ENCODE assay signal across 15 mouse cellular contexts in genomic region chr12:55059812-55060211, GRCm38 (mm10). TPM values are rescaled to one million over a fixed set of nuclear protein-coding genes. Genes with fewer than 3 reads are reported as not detected.
DNase-seq lines count a peak whose midpoint lies in the region; ATAC-seq and TF ChIP-seq lines count a peak whose summit lies in the region.
"Had no signal": no experiment of that assay in that cellular context is flagged by ENCODE, and none has a peak within 500 bp of the region (broad histone marks: within the 10 kb centered on the region; RNA-seq: fewer than 3 reads in every experiment).

No protein-coding gene starts in this region.

- peaks cover 4% of the 10 kb centered on the region for H3K36me3 ChIP-seq in heart, postnatal 0 days (replicated peaks; ENCODE audit: control insufficient read depth, insufficient read depth, low read length)
- peaks cover 66% of the 10 kb centered on the region for H3K36me3 ChIP-seq in G1E (replicated peaks)
- no peaks in the 10 kb centered on the region for H3K36me3 ChIP-seq in liver, embryonic 14.5 days (replicated peaks; ENCODE audit: control insufficient read depth, insufficient read depth, low read depth)
- H3K36me3 ChIP-seq in midbrain, postnatal 0 days (ENCODE audit: insufficient read depth, low read length) = 0 out of 2 replicates have a peak, but pooled peaks cover 3% of the 10 kb centered on the region

- WGBS in heart, postnatal 0 days = 47% methylated on average over 3 of the region's 3 CpGs
- WGBS in liver, embryonic 14.5 days (ENCODE audit: insufficient replicate concordance) = 13% methylated on average over 3 of the region's 3 CpGs
- WGBS in midbrain, postnatal 0 days = 79% methylated on average over 3 of the region's 3 CpGs

- TF ChIP-seq CTCF in heart, postnatal 0 days (IDR thresholded peaks at IDR 0.05; ENCODE audit: low read depth) = no peak
- TF ChIP-seq CTCF in G1E (IDR thresholded peaks at IDR 0.05; ENCODE audit: low read depth, low read length) = no peak
- TF ChIP-seq CTCF in liver, embryonic 14.5 days (IDR thresholded peaks at IDR 0.05; ENCODE audit: low read depth) = no peak
- no peak for TF ChIP-seq CTCF in midbrain, postnatal 0 days (IDR thresholded peaks at IDR 0.05)

- ATAC-seq in heart, postnatal 0 days (ENCODE audit: insufficient read depth, low read depth) = no peak
- ATAC-seq in G1E (ENCODE audit: extremely low read depth, insufficient number of reproducible peaks, low FRiP score, poor library complexity, severe bottlenecking) = peak; percentile 32; the same call in 1 of the 2 replicates
- ATAC-seq in liver, embryonic 14.5 days (ENCODE audit: insufficient read depth) = peak; percentile 64; the same call in 1 of the 2 replicates
- no peak for ATAC-seq in midbrain, postnatal 0 days (ENCODE audit: low FRiP score)
- ATAC-seq: hindbrain, postnatal 0 days; midbrain, embryonic 16.5 days had no signal

- H3K27me3 ChIP-seq in heart, postnatal 0 days (ENCODE audit: control insufficient read depth, insufficient read depth, low read length) = no peaks in the 10 kb centered on the region
- no peaks in the 10 kb centered on the region for H3K27me3 ChIP-seq in G1E (ENCODE audit: insufficient read depth, low read length)
- H3K27me3 ChIP-seq in liver, embryonic 14.5 days (ENCODE audit: control insufficient read depth, insufficient read depth, low read length) = no peaks in the 10 kb centered on the region
- H3K27me3 ChIP-seq in midbrain, postnatal 0 days (ENCODE audit: insufficient read depth, low read length) = no peaks in the 10 kb centered on the region

- DNase-seq in heart, postnatal 0 days (ENCODE audit: low spot score) = no peak
- no peak for DNase-seq in heart, adult 9 months (ENCODE audit: low spot score in 2 of 2)
- DNase-seq in G1E (ENCODE audit: low spot score) = no peak
- DNase-seq in liver, embryonic 14.5 days (ENCODE audit: low read depth in 3 of 3, low spot score in 3 of 3) = peak in 2 of 3 experiments; percentile 33 to 42
- no peak for DNase-seq in midbrain, postnatal 0 days (ENCODE audit: low spot score)
- no peak for DNase-seq in adrenal gland, adult 2 months
- DNase-seq: cerebellum, postnatal 14 days; gastrocnemius, postnatal 10 days; right cerebral cortex, postnatal 25 days had no signal

- no peak overlapping the region for H3K9ac ChIP-seq in heart, postnatal 0 days (replicated peaks; ENCODE audit: low read depth, low read length)
- H3K9ac ChIP-seq in liver, embryonic 14.5 days (replicated peaks) = peak overlapping the region; percentile 27; the same call in 1 of the 2 replicates
- H3K9ac ChIP-seq in midbrain, postnatal 0 days (replicated peaks; ENCODE audit: low read length, poor library complexity, severe bottlenecking) = no peak overlapping the region

- no peak overlapping the region for H3K4me2 ChIP-seq in heart, postnatal 0 days (ENCODE audit: low read depth, low read length)
- peak overlapping the region; percentile 28 for H3K4me2 ChIP-seq in liver, embryonic 14.5 days (ENCODE audit: low read depth)
- H3K4me2 ChIP-seq in midbrain, postnatal 0 days (ENCODE audit: low read depth, low read length, poor library complexity, severe bottlenecking) = no peak overlapping the region

- peak overlapping the region; percentile 51 for H3K27ac ChIP-seq in heart, postnatal 0 days (ENCODE audit: low read depth)
- peak overlapping the region; percentile 80 for H3K27ac ChIP-seq in brown adipose tissue, adult 24 weeks (replicated peaks; ENCODE audit: low read depth, low read length)
- peak overlapping the region; percentile 65 for H3K27ac ChIP-seq in liver, embryonic 14.5 days
- no peak overlapping the region for H3K27ac ChIP-seq in midbrain, postnatal 0 days (ENCODE audit: low read depth, low read length)
- H3K27ac ChIP-seq: hindbrain, postnatal 0 days; layer of hippocampus, adult 2 months; left cerebral cortex, adult 2 months; macrophage had no signal

- no peaks in the 10 kb centered on the region for H3K9me3 ChIP-seq in heart, postnatal 0 days (replicated peaks; ENCODE audit: control insufficient read depth, low read length)
- no peaks in the 10 kb centered on the region for H3K9me3 ChIP-seq in G1E (replicated peaks)
- no peaks in the 10 kb centered on the region for H3K9me3 ChIP-seq in liver, embryonic 14.5 days (ENCODE audit: control insufficient read depth, low read length)
- no peaks in the 10 kb centered on the region for H3K9me3 ChIP-seq in midbrain, postnatal 0 days (ENCODE audit: low read length)

- no peak for TF ChIP-seq EP300 in heart, postnatal 0 days (IDR thresholded peaks at IDR 0.05; ENCODE audit: low read depth)
- no peak for TF ChIP-seq EP300 in liver, embryonic 14.5 days (IDR thresholded peaks at IDR 0.05; ENCODE audit: low read depth)

- no peaks in the 10 kb centered on the region for H3K4me1 ChIP-seq in heart, postnatal 0 days (ENCODE audit: control insufficient read depth, insufficient read depth)
- H3K4me1 ChIP-seq in G1E (ENCODE audit: insufficient read depth, low read depth, low read length) = peaks cover 76% of the 10 kb centered on the region
- H3K4me1 ChIP-seq in brown adipose tissue, adult 24 weeks (ENCODE audit: control insufficient read depth, insufficient read depth, insufficient read length, low read length) = peaks cover 7% of the 10 kb centered on the region; the same call in 1 of the 2 replicates
- peaks cover 34 to 43% of the 10 kb centered on the region in 2 experiments for H3K4me1 ChIP-seq in liver, embryonic 14.5 days (replicated peaks; ENCODE audit: control insufficient read depth in 2 of 2, insufficient read depth in 2 of 2, low read length in 1 of 2)
- no peaks in the 10 kb centered on the region for H3K4me1 ChIP-seq in midbrain, postnatal 0 days (ENCODE audit: insufficient read depth, low read length)

- no peak overlapping the region for H3K4me3 ChIP-seq in heart, postnatal 0 days (ENCODE audit: low read depth, low read length)
- peak overlapping the region; percentile 11; the same call in 1 of the 2 replicates for H3K4me3 ChIP-seq in G1E (ENCODE audit: low read depth, low read length)
- H3K4me3 ChIP-seq in brown adipose tissue, adult 24 weeks (ENCODE audit: insufficient read depth, low read depth, low read length) = no peak overlapping the region
- no peak overlapping the region for H3K4me3 ChIP-seq in liver, embryonic 14.5 days (ENCODE audit: insufficient read depth in 1 of 2, low read depth in 2 of 2, low read length in 2 of 2)
- no peak overlapping the region for H3K4me3 ChIP-seq in midbrain, postnatal 0 days (ENCODE audit: low read depth, low read length)
- H3K4me3 ChIP-seq: layer of hippocampus, adult 2 months; left cerebral cortex, adult 2 months had no signal

RNA-seq across cellular contexts. Expression of gene 2700097O09Rik, which starts 20.1 kb away (rescaled TPM):
- 5.6 and 19.1 TPM in 2 replicates for total RNA-seq in heart, postnatal 0 days (2014; rRNA removed; ENCODE audit: low replicate concordance)
- polyA plus RNA-seq in heart, postnatal 0 days (2015; fragmentation: Nextera tagmentation; extraction: Ambion mirVana) = 15.3 and 18.0 TPM in 2 replicates
- 46.5 and 53.1 TPM in 2 replicates for total RNA-seq in G1E (2014; fragmentation: Nextera tagmentation)
- total RNA-seq in G1E (2017) = 42.5 and 42.8 TPM in 2 replicates
- polyA plus RNA-seq in G1E (2012) = 1.5 and 1.7 TPM in 2 replicates
- polyA plus RNA-seq in brown adipose tissue, adult 24 weeks (2012; ENCODE audit: insufficient read depth, insufficient read length, missing spikeins) = 9.1 and 11.2 TPM in 2 replicates
- 11.1 and 15.0 TPM in 2 replicates for polyA plus RNA-seq in liver, embryonic 14.5 days (2012; rRNA removed)
- 34.3 and 37.0 TPM in 2 replicates for polyA plus RNA-seq in liver, embryonic 14.5 days (2014; fragmentation: Nextera tagmentation; extraction: Ambion mirVana)
- 10.9 and 12.4 TPM in 2 replicates for total RNA-seq in midbrain, postnatal 0 days (2014; rRNA removed)
- polyA plus RNA-seq in midbrain, postnatal 0 days (2015; fragmentation: Nextera tagmentation; extraction: Ambion mirVana) = 16.6 and 18.5 TPM in 2 replicates
- total RNA-seq in adrenal gland, adult 2 months (2021) = 10 to 100 TPM in 1 of 2 experiments, 1 to 10 TPM in 1; 8.9 to 11.6 TPM
- polyA plus RNA-seq in adrenal gland, adult 2 months (2012; rRNA removed) = 1.8 and 2.4 TPM in 2 replicates

RNA-seq across cellular contexts. Expression of gene Srp54a, which starts 20.2 kb away (rescaled TPM):
- total RNA-seq in heart, postnatal 0 days (2014; rRNA removed; ENCODE audit: low replicate concordance) = 50.7 and 51.4 TPM in 2 replicates
- 134 and 142 TPM in 2 replicates for polyA plus RNA-seq in heart, postnatal 0 days (2015; fragmentation: Nextera tagmentation; extraction: Ambion mirVana)
- total RNA-seq in G1E (2014; fragmentation: Nextera tagmentation) (287 and 299 TPM in 2 replicates), G1E (2017) (279 and 303 TPM in 2 replicates)
- polyA plus RNA-seq in G1E (2012) = 67.6 and 70.2 TPM in 2 replicates
- polyA plus RNA-seq in brown adipose tissue, adult 24 weeks (2012; ENCODE audit: insufficient read depth, insufficient read length, missing spikeins) = 82.3 and 86.5 TPM in 2 replicates
- 7.1 and 11.2 TPM in 2 replicates for polyA plus RNA-seq in liver, embryonic 14.5 days (2012; rRNA removed)
- 89.1 and 91.6 TPM in 2 replicates for polyA plus RNA-seq in liver, embryonic 14.5 days (2014; fragmentation: Nextera tagmentation; extraction: Ambion mirVana)
- total RNA-seq in midbrain, postnatal 0 days (2014; rRNA removed) = 65.2 and 77.6 TPM in 2 replicates
- 198 and 202 TPM in 2 replicates for polyA plus RNA-seq in midbrain, postnatal 0 days (2015; fragmentation: Nextera tagmentation; extraction: Ambion mirVana)
- total RNA-seq in adrenal gland, adult 2 months (2021) = 100 to 1,000 TPM; 126 to 192 TPM
- 24.5 and 30.0 TPM in 2 replicates for polyA plus RNA-seq in adrenal gland, adult 2 months (2012; rRNA removed)

RNA-seq across cellular contexts. Expression of gene Baz1a, which starts 45.7 kb away (rescaled TPM):
- total RNA-seq in heart, postnatal 0 days (2014; rRNA removed; ENCODE audit: low replicate concordance) = 3.5 and 5.8 TPM in 2 replicates
- 6.9 and 8.3 TPM in 2 replicates for polyA plus RNA-seq in heart, postnatal 0 days (2015; fragmentation: Nextera tagmentation; extraction: Ambion mirVana)
- total RNA-seq in G1E (2014; fragmentation: Nextera tagmentation) (343 and 370 TPM in 2 replicates), G1E (2017) (138 and 174 TPM in 2 replicates)
- 34.1 and 35.2 TPM in 2 replicates for polyA plus RNA-seq in G1E (2012)
- 3.6 and 6.3 TPM in 2 replicates for polyA plus RNA-seq in brown adipose tissue, adult 24 weeks (2012; ENCODE audit: insufficient read depth, insufficient read length, missing spikeins)
- polyA plus RNA-seq in liver, embryonic 14.5 days (2012; rRNA removed) = 9.6 and 17.7 TPM in 2 replicates
- polyA plus RNA-seq in liver, embryonic 14.5 days (2014; fragmentation: Nextera tagmentation; extraction: Ambion mirVana) = 26.4 and 28.0 TPM in 2 replicates
- 2.1 and 4.4 TPM in 2 replicates for total RNA-seq in midbrain, postnatal 0 days (2014; rRNA removed)
- 2.0 and 2.6 TPM in 2 replicates for polyA plus RNA-seq in midbrain, postnatal 0 days (2015; fragmentation: Nextera tagmentation; extraction: Ambion mirVana)
- total RNA-seq in adrenal gland, adult 2 months (2021) = 10 to 100 TPM; 16.5 to 37.6 TPM
- 0.44 and 1.4 TPM in 2 replicates for polyA plus RNA-seq in adrenal gland, adult 2 months (2012; rRNA removed)

Comparison
In these comparisons a context has a peak if more than half of its experiments do, and no peak if none do; other contexts are left out.
1. ATAC-seq: peak in G1E (single experiment) and liver, embryonic 14.5 days (single experiment); none in heart, postnatal 0 days (single experiment) and midbrain, postnatal 0 days (single experiment).
2. DNase-seq: peak in liver, embryonic 14.5 days (2 of 3); none in heart, postnatal 0 days (single experiment), heart, adult 9 months (0 of 2), G1E (single experiment), midbrain, postnatal 0 days (single experiment) and adrenal gland, adult 2 months (single experiment).